Mouse (Mus musculus) gonadal fat pad, adult 2 months (tissue): ENCODE data around the gene Lrrc15. TPM values are rescaled to one million over a fixed set of nuclear protein-coding genes. Genes with fewer than 3 reads are reported as not detected.

Experiments used
- DNase-seq: peaks from one replicate; pipeline ENCODE4 v3.0.0-alpha.2; 2012; ENCODE audit warnings: low read depth
- polyA plus RNA-seq: library from polyadenylated mRNA; depleted of rRNA; stranded (reverse); fragments of >200 nt; gene quantifications from 2 replicates; pipeline ENCODE4 v1.2.3, GENCODE M21; 2012; rRNA removed

Gene Lrrc15
- polyA plus RNA-seq = 0.15 and 0.16 TPM in 2 replicates

GRCm38 (mm10) chr16:30282844-30283495 lies at the start of gene Lrrc15:
Gene Lrrc15 (minus strand): TSS chr16:30283256.
- no peak for DNase-seq

GRCm38 (mm10) chr16:30314236-30314635 lies 31.2 kb upstream of the Lrrc15 start:
- DNase-seq = no peak

GRCm38 (mm10) chr16:30310647-30311046 lies 27.6 kb upstream of the Lrrc15 start, which contains the start of gene Gp5:
Gene Gp5 (minus strand): TSS chr16:30310779.
- DNase-seq = no peak

- no peak for DNase-seq
These were observed 27.1 kb upstream of the Lrrc15 start for GRCm38 (mm10) chr16:30310171-30310515.

- DNase-seq = no peak
These were observed 26.5 kb upstream of the Lrrc15 start for GRCm38 (mm10) chr16:30309395-30310170.

GRCm38 (mm10) chr16:30308616-30309394 lies 25.7 kb upstream of the Lrrc15 start:
- DNase-seq = no peak

- no peak for DNase-seq
These were observed 25.0 kb upstream of the Lrrc15 start for GRCm38 (mm10) chr16:30307961-30308615.

GRCm38 (mm10) chr16:30307306-30307705 lies 24.2 kb upstream of the Lrrc15 start:
- no peak for DNase-seq

- no peak for DNase-seq
These were observed 23.0 kb upstream of the Lrrc15 start for GRCm38 (mm10) chr16:30306102-30306501.

GRCm38 (mm10) chr16:30304236-30304635 lies 21.2 kb upstream of the Lrrc15 start:
- DNase-seq = no peak

GRCm38 (mm10) chr16:30303411-30303810 lies 20.4 kb upstream of the Lrrc15 start:
- no peak for DNase-seq

- DNase-seq = no peak
These were observed 19.6 kb upstream of the Lrrc15 start for GRCm38 (mm10) chr16:30302686-30303085.

- no peak for DNase-seq
These were observed 16.7 kb upstream of the Lrrc15 start for GRCm38 (mm10) chr16:30299711-30300277.

- DNase-seq = no peak
These were observed 14.4 kb upstream of the Lrrc15 start for GRCm38 (mm10) chr16:30297450-30297849.

GRCm38 (mm10) chr16:30296601-30297275 lies 13.7 kb upstream of the Lrrc15 start:
- DNase-seq = no peak

GRCm38 (mm10) chr16:30295106-30295505 lies 12.1 kb upstream of the Lrrc15 start:
- no peak for DNase-seq

GRCm38 (mm10) chr16:30290436-30290835 lies 7.4 kb upstream of the Lrrc15 start:
- no peak for DNase-seq

GRCm38 (mm10) chr16:30285701-30286100 lies 2.6 kb upstream of the Lrrc15 start:
- DNase-seq = no peak

- no peak for DNase-seq
These were observed 784 bp upstream of the Lrrc15 start for GRCm38 (mm10) chr16:30283743-30284337.

GRCm38 (mm10) chr16:30280676-30281297 lies 2.3 kb downstream of the Lrrc15 start:
- no peak for DNase-seq
